Mouse (Mus musculus) heart, embryonic 12.5 days (tissue): ENCODE measurements at regions not wholly inside any gene's neighbourhood (a gene's known extent, or its start where the extent isn't known, plus 50 kb on each side); places are given as distances from the start of the nearest gene placed in this dataset.

Experiments
- ATAC-seq: fragments of 200-750 bp; cut with Nextera tagmentation; 2 replicates; pipeline ENCODE4 v1.8.0; 2017; ENCODE audit warnings: moderate TSS enrichment, moderate library complexity; ENCODE audit not compliant: insufficient number of reproducible peaks, low FRiP score
- H3K27ac ChIP-seq: fragments of 300-500 bp; sonication (generic); 2 replicates; pipeline ENCODE4 v1.5.1; 2016; ENCODE audit warnings: mild to moderate bottlenecking, moderate library complexity; ENCODE audit not compliant: poor library complexity, severe bottlenecking
- H3K27me3 ChIP-seq: fragments of 300-500 bp; sonication (generic); replicated peaks from 2 replicates; pipeline ENCODE4 v1.6.1; 2016; ENCODE audit warnings: mild to moderate bottlenecking, moderate library complexity
- H3K36me3 ChIP-seq: fragments of 300-500 bp; sonication (generic); 2 replicates; pipeline ENCODE4 v1.6.1; 2016; ENCODE audit warnings: mild to moderate bottlenecking, moderate library complexity
- H3K4me1 ChIP-seq: fragments of 300-500 bp; sonication (generic); replicated peaks from 2 replicates; pipeline ENCODE4 v1.6.1; 2016; ENCODE audit warnings: mild to moderate bottlenecking
- H3K4me2 ChIP-seq: fragments of 300-500 bp; sonication (generic); 2 replicates; pipeline ENCODE4 v1.6.1; 2016; ENCODE audit warnings: mild to moderate bottlenecking, moderate library complexity
- H3K4me3 ChIP-seq: fragments of 300-500 bp; sonication (generic); 2 replicates; pipeline ENCODE4 v1.5.1; 2016; ENCODE audit warnings: mild to moderate bottlenecking
- H3K9ac ChIP-seq: fragments of 300-500 bp; sonication (generic); 2 replicates; pipeline ENCODE4 v1.6.1; 2016; ENCODE audit warnings: mild to moderate bottlenecking, moderate library complexity
- H3K9me3 ChIP-seq: fragments of 300-500 bp; sonication (generic); replicated peaks from 2 replicates; pipeline ENCODE4 v1.6.1; 2016; ENCODE audit warnings: mild to moderate bottlenecking, moderate library complexity
- WGBS: fragments of 180-500 bp; shearing (Covaris S2); methylation state at CpG from one replicate; pipeline ENCODE4 v1.1.7; 2016; 5-methylcytosine and 5-hydroxymethylcytosine counted together

DNA sequence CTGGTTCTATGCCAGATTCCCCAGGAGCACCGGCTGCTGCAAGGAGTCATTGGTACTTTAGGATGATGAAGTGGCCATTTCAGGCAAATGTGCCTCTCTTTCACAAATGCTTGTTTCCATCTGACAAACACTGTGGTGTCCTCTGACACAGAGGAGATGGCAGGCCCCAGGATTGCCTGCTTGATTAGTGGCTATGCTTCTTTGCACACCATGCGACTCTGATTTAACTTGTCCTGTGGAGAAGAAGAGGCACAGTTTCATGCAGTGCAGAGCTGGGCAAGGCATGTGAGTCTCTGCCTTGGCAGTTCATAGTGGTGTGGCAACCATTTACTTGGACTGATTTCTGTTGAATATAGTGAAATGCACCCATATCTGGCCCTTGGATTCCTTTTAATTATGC lies 308.4 kb downstream of the Lmo7 start:
- no peak overlapping the region for H3K4me2 ChIP-seq
- no peaks in the 10 kb centered on the region for H3K9me3 ChIP-seq
- H3K36me3 ChIP-seq, result no peaks in the 10 kb centered on the region
- H3K4me3 ChIP-seq, result no peak overlapping the region
- no peak overlapping the region for H3K27ac ChIP-seq
- H3K27me3 ChIP-seq, result no peaks in the 10 kb centered on the region
- no peak for ATAC-seq
- WGBS, result 94% methylated on average over 2 of the region's 2 CpGs
- H3K4me1 ChIP-seq, result no peaks in the 10 kb centered on the region
- no peak overlapping the region for H3K9ac ChIP-seq

DNA sequence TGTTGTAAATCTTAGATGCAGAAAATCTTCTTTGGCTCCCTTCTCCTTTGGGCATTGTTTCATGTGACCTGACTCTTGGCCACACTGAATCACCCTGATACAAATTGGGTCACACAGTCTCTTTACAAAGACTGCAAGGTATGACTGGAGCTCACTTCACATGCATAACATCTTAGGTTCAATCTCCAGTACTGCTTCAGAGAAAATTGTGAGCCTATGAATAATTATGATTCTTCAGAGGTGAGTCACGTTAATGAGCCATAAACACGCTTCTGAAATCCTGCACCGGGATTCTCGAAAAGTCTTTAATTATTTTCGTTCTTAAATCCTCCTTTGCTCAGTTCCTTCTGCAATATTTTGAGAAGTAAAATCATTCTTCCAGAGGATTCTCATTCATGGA lies 307.7 kb downstream of the Lmo7 start:
- no peak overlapping the region for H3K4me2 ChIP-seq
- no peaks in the 10 kb centered on the region for H3K36me3 ChIP-seq
- no peak for ATAC-seq
- H3K9me3 ChIP-seq, result no peaks in the 10 kb centered on the region
- H3K27me3 ChIP-seq, result no peaks in the 10 kb centered on the region
- H3K9ac ChIP-seq, result no peak overlapping the region
- WGBS, result 92% methylated on average over 5 of the region's 5 CpGs
- no peak overlapping the region for H3K27ac ChIP-seq
- no peaks in the 10 kb centered on the region for H3K4me1 ChIP-seq
- H3K4me3 ChIP-seq, result no peak overlapping the region

- no peaks in the 10 kb centered on the region for H3K9me3 ChIP-seq
- 75% methylated on average over 10 of the region's 10 CpGs for WGBS
- no peaks in the 10 kb centered on the region for H3K36me3 ChIP-seq
- no peak overlapping the region for H3K27ac ChIP-seq
- no peak for ATAC-seq
- no peaks in the 10 kb centered on the region for H3K4me1 ChIP-seq
- no peak overlapping the region for H3K4me2 ChIP-seq
- no peaks in the 10 kb centered on the region for H3K27me3 ChIP-seq
- H3K9ac ChIP-seq, result no peak overlapping the region
- no peak overlapping the region for H3K4me3 ChIP-seq
Measured at GRCm38 (mm10) chr14:102031047-102031903, 301.5 kb downstream of the Lmo7 start.

- H3K27ac ChIP-seq, result no peak overlapping the region
- no peak overlapping the region for H3K4me2 ChIP-seq
- no peaks in the 10 kb centered on the region for H3K9me3 ChIP-seq
- no peaks in the 10 kb centered on the region for H3K36me3 ChIP-seq
- H3K9ac ChIP-seq, result no peak overlapping the region
- H3K27me3 ChIP-seq, result no peaks in the 10 kb centered on the region
- ATAC-seq, result no peak
- H3K4me1 ChIP-seq, result no peaks in the 10 kb centered on the region
- no peak overlapping the region for H3K4me3 ChIP-seq
- WGBS, result 55% methylated on average over 3 of the region's 3 CpGs
Measured at GRCm38 (mm10) chr14:102024646-102025045, 294.9 kb downstream of the Lmo7 start.

DNA sequence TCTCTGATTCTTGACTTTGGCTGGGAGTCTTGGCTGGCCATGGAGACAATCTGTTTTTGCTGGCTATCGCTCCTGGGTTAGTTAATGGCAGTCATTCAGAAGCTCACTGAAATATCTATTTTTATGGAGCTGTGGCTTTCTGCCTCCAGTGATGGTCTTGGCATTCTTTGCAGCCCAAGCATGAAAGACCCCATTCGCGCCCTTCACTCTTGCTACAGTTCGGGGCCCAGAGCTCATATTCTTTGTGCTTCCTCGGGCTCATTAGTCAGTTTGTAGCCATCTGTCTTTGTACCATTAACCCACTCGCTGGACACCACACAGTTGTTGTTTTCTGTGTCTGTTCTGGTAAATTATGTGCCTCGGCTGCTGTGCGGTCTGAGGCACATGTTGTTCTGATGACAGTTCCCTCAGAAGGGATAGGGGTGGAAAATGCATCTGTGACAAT lies 290.4 kb downstream of the Lmo7 start:
- no peak for ATAC-seq
- Histone ChIP-seq H3K9me3 (no peaks in the 10 kb centered on the region), H3K36me3 (no peaks in the 10 kb centered on the region), H3K4me1 (no peaks in the 10 kb centered on the region), H3K4me3 (no peak overlapping the region), H3K4me2 (no peak overlapping the region), H3K27ac (no peak overlapping the region), H3K27me3 (no peaks in the 10 kb centered on the region), H3K9ac (no peak overlapping the region)
- WGBS, result 85% methylated on average over 8 of the region's 8 CpGs

DNA sequence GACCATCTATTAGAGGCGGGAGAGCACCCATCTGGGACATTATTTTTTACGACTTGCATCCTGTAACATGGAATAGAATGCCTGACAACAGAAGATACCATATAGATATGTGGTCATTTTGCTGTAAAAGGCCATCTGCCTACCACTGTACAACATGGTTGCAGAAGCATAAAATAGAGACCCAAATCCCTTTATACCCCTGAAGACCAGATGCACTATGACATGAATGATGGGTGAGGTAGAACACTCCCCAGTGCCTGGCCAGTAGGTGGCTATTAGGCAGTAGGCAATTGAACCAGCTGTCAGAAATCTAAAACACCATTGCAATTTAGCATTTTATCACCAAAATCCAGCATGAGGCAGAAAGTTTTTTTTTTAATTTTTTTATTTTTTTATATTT lies 289.6 kb downstream of the Lmo7 start:
- H3K9me3 ChIP-seq, result no peaks in the 10 kb centered on the region
- no peak overlapping the region for H3K4me2 ChIP-seq
- ATAC-seq, result no peak
- WGBS, result 71% methylated on average over 2 of the region's 2 CpGs
- no peaks in the 10 kb centered on the region for H3K36me3 ChIP-seq
- H3K9ac ChIP-seq, result no peak overlapping the region
- H3K27ac ChIP-seq, result no peak overlapping the region
- no peaks in the 10 kb centered on the region for H3K4me1 ChIP-seq
- no peak overlapping the region for H3K4me3 ChIP-seq
- no peaks in the 10 kb centered on the region for H3K27me3 ChIP-seq

DNA sequence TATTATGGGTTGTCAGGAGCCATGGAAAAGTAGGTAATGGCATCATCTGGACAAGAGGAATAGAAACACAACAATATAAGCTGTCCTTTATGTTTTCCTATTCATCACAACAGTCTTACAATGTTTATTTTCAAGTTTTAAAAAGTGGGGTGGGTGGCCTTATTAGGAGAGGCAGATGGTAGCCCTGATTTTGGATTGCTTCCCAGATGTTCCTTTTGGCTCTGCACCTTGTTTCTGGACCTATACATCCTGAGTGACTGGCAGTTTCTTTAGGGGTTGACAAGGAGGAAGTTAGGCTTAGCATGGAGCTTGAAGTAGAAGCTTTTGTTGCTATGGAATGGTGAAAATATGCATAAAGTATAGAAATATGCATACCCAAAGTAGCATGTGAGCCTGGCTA lies 286.8 kb downstream of the Lmo7 start:
- Histone ChIP-seq H3K4me3 (no peak overlapping the region), H3K36me3 (no peaks in the 10 kb centered on the region), H3K27me3 (no peaks in the 10 kb centered on the region), H3K4me1 (no peaks in the 10 kb centered on the region), H3K9ac (no peak overlapping the region), H3K27ac (no peak overlapping the region), H3K4me2 (no peak overlapping the region), H3K9me3 (no peaks in the 10 kb centered on the region)
- ATAC-seq, result no peak

- H3K4me2 ChIP-seq, result no peak overlapping the region
- H3K4me1 ChIP-seq, result no peaks in the 10 kb centered on the region
- H3K36me3 ChIP-seq, result no peaks in the 10 kb centered on the region
- no peak overlapping the region for H3K27ac ChIP-seq
- no peak overlapping the region for H3K4me3 ChIP-seq
- ATAC-seq, result no peak
- WGBS, result 81% methylated on average over 13 of the region's 13 CpGs
- no peaks in the 10 kb centered on the region for H3K9me3 ChIP-seq
- H3K9ac ChIP-seq, result no peak overlapping the region
- no peaks in the 10 kb centered on the region for H3K27me3 ChIP-seq
Measured at GRCm38 (mm10) chr14:102014976-102015603, 285.3 kb downstream of the Lmo7 start.

DNA sequence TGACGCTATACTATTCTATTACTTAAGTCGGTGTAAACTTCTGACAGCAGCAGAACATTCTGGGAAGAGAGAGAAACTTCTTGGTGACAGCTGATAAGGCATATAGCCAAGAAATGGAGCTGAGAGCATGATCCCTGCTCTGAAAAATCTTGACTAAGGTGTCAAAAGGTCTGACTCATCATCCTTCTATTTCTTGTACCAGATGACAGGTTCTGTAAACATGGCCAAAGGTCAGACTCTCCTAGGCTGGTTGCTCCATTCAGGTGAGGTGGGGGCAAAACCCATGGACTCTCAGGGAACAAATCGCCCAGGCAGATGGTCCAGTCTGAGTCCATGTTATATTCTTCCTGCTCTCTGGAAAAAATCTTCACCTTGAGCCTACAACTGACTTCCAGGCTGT lies 283.5 kb downstream of the Lmo7 start:
- Histone ChIP-seq H3K4me3 (no peak overlapping the region), H3K4me1 (no peaks in the 10 kb centered on the region), H3K4me2 (no peak overlapping the region), H3K36me3 (no peaks in the 10 kb centered on the region), H3K27me3 (no peaks in the 10 kb centered on the region), H3K9ac (no peak overlapping the region), H3K9me3 (no peaks in the 10 kb centered on the region), H3K27ac (no peak overlapping the region)
- ATAC-seq, result no peak
- 44% methylated on average over 3 of the region's 3 CpGs for WGBS

DNA sequence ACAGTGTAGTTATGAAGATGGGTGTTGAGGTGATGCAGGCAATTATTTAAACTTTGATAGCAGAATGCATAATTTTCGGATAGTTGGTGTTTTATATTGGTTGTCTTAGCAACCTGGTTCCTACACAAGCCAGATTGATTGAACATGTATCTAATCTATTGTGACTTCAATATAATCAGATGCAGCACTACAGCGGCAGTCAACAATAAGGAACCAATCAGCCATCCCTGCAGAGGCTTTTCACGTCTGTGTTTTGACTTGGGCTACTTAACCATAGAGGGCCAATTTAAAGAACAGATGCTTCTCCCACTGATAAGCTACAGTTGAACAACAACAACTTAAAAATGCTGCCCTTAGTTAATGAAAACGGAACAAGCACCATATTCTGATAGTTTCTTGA lies 267.8 kb downstream of the Lmo7 start:
- H3K4me1 ChIP-seq, result no peaks in the 10 kb centered on the region
- no peaks in the 10 kb centered on the region for H3K27me3 ChIP-seq
- ATAC-seq, result no peak
- no peaks in the 10 kb centered on the region for H3K9me3 ChIP-seq
- H3K4me3 ChIP-seq, result no peak overlapping the region
- no peak overlapping the region for H3K27ac ChIP-seq
- H3K36me3 ChIP-seq, result no peaks in the 10 kb centered on the region
- 44% methylated on average over 4 of the region's 4 CpGs for WGBS
- H3K4me2 ChIP-seq, result no peak overlapping the region
- H3K9ac ChIP-seq, result no peak overlapping the region

GRCm38 (mm10) chr14:101984401-101984800 lies 254.6 kb downstream of the Lmo7 start:
- Histone ChIP-seq H3K4me2 (no peak overlapping the region), H3K27ac (no peak overlapping the region), H3K4me3 (no peak overlapping the region), H3K9ac (no peak overlapping the region), H3K4me1 (no peaks in the 10 kb centered on the region), H3K36me3 (no peaks in the 10 kb centered on the region), H3K27me3 (no peaks in the 10 kb centered on the region), H3K9me3 (no peaks in the 10 kb centered on the region)
- 21% methylated on average over 2 of the region's 2 CpGs for WGBS
- ATAC-seq, result 0 out of 2 replicates have a peak, but pooled peaks have one; percentile 39
